Mouse (Mus musculus) olfactory bulb, adult 2 months (tissue): Measurements from ENCODE around the gene Usp15.

Experiments
- CTCF ChIP-seq: fragments of 200-500 bp; IDR thresholded peaks from 2 replicates; pipeline ENCODE4 v1.5.1; 2012; ENCODE audit warnings: low read depth, mild to moderate bottlenecking, low read length, moderate library complexity; ENCODE audit not compliant: insufficient read depth
- POLR2A ChIP-seq: fragments of 200-500 bp; IDR thresholded peaks from 2 replicates; pipeline ENCODE4 v1.6.1; 2012; ENCODE audit warnings: mild to moderate bottlenecking, low read depth, low read length, moderate library complexity; ENCODE audit not compliant: insufficient read depth

DNA sequence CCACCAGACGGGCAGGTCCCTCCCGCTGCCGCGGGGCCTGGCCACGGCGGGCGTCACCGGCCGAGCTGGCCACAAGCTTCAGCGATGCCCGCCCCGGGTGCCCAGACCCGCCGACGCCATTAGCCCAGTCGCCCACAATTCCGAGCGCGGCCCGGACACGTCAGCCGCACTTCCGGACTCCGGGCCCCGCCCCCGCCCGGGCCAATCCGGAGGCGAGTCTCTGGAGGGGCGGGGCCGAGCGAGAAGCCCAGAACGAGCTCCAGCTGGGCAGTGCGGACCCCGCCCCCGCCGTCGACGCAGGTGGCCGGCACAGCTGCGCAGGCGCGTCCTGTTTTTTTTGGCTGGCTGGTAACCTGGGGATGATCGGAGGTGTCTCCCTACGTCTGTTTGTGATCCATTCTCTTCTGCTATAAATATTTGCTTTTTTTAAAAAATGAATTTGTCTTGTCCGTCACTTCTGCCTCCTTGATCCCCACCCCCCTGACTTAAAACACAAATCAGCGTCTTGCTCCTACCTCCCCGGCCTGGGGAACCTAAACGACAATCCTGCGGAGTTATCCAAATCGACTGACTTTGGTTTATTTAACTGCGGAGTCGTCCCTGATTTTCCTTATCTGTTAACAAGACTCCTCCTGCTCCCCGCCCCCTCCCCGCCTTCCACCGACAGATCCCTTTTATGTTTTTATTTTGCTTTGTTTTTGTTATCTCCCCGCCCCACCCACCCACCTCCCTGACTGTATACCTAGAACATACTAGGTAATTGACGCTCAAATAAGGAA, 120.4 kb downstream of the Usp15 start, which contains the start of gene Mon2:
- TF ChIP-seq CTCF (no peak), POLR2A (peak; percentile 67)
